Mouse (Mus musculus) urinary bladder, postnatal 4 days (tissue): ENCODE measurements around the gene Odf2.
A peak's percentile ranks its signal among the peaks of the same experiment; 100 is the strongest.

ENCODE experiments used
- DNase-seq, 2 experiments: peaks; one replicate each; pipeline ENCODE4 v3.0.0; 2021 to 2022; ENCODE audit warnings: low spot score in 2 of 2

Gene Odf2

DNA sequence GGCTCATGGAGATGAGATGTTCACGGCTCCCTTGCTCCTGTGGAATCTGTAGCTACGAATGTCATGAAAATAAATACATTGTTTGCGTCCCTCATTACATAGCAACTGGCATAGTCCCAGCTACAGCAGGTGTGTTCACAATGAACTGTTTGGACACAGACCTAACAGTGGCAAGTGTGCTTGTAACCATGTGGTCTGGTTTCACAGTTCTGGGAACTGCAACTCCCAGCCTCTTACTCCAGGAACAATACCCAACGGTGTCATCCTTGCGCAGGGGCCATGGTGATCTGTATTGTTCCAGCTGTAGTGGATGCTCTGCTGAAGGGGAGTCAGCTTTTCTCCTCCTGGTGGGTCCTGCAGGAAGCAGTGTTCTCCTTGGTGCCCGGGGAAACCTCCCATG is 42.2 kb downstream of the Odf2 start:
- DNase-seq = no peak

DNA sequence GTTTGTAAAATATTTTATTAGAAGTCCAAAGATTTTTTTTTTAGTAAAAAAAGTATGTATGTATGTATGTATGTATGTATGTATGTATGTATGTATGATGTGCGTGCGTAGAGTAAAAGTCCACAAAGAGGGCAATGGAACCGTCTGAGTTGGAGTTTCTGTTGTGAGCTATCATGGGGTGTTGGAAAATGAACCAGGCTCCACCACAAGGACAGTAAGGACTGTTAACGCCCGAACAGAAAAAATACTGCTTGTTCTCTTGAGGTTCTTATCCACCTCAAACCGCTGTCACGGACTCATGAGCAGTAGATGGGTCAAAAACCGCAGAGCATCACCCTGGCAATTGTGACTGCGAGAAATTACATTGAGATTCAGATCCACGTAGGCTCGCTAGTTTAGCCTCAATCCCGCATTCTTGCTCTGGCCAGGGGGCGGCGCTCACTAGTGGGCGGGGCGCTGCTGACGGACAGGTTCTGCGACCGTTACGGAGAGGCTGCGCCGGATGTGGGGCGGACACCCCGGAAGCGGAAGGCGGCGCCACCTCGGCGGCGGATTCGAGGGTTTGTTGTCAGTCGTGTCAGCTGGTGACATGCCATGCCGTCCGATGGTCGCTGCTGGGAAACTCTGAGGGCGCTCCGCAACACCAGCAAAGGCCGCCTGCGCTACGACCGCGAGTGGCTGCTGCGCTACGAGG is 46.0 kb downstream of the Odf2 start, which contains the start of gene Gle1:
Gene Gle1, plus strand, starts transcription at position 521 of the 694 bp plus-strand sequence.
- peak; percentile 95 to 98 for DNase-seq

DNA sequence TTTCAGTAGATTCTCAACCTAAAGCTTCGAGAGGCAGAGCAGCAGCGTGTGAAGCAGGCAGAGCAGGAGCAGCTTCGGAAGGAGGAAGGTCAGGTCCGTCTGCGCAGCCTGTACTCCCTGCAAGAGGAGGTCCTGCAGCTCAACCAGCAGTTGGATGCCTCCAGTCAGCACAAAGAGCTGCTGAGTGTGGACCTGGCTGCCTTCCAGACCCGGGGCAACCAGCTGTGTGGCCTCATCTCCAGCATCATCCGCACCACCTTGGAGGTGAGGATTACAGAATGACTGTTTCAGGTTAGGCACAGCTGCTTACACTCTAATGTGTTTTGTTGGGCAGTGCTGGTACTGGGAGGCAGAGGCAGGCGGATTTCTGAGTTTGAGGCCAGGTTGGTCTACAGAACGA is 51.1 kb downstream of the Odf2 start:
- no peak for DNase-seq

DNA sequence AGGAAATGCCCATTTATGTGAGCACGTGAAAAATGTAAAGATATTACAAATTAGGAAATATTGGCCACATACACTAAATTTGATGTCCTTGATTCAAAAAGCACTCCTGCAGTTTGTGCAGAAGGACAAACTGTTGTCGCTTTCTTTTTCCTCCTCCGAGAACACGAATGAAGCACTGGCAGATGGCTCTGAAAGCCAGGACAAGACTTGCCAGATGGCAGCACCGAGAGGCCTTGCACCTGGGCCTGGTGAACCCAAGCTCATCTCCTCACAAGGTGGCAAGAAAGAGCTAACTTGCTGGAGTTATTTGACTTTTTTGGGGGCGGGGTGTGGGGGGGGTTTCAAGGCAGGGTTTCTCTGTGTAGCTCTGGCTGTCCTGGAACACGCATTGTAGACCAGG is 51.8 kb downstream of the Odf2 start:
- no peak for DNase-seq

DNA sequence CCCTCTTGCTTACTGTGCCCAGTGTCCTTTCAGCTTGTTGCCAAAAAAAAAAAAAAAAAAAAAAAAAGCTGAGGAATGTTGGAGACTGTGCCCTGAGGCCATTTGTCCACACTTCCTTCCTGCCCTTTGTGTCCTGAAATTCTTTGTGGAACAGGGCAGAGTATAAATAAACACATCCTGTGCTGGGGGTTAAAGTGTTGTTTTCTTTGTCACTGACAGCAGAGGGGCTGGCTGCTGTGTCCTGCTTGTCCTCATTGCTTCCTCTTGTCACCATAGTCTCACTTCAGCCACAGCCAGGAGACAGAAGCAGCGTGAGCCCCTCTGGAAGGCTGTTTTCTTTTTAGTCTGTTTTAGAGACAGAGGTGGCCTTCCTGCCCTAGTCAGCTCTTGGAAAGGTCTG is 55.7 kb downstream of the Odf2 start:
- DNase-seq = no peak

DNA sequence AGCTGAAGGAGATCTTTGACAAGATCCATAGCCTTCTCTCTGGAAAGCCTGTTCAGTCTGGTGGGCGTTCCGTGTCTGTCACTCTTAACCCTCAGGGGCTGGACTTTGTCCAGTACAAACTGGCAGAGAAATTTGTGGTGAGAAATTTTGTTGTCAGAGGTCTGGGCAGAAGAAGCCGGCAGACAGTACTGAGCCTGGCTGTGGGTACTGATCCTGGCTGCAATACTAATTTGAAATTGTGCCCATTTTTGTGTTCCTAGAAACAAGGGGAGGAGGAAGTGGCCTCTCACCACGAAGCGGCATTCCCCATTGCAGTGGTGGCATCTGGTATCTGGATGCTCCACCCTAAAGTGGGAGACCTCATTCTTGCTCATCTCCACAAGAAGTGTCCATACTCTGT is 59.9 kb downstream of the Odf2 start:
- DNase-seq = no peak

DNA sequence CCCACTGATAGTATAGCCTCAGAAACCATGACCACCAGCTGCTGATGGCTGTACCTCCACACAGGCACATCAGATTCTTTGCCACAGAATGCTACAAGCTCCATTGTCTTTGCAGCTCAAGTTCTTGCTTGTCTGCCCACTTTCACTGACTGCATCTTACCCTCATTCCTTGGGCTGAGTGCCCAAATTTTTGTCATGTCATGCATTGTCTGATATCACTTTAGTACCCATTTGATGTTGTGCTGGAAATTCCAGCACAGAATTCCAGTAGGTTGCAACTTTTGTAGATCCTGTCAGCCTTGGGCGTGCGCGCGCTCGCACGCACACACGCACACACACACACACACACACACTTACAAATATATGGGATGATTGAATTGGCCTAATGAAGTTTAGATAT is 72.2 kb downstream of the Odf2 start:
- no peak for DNase-seq

DNA sequence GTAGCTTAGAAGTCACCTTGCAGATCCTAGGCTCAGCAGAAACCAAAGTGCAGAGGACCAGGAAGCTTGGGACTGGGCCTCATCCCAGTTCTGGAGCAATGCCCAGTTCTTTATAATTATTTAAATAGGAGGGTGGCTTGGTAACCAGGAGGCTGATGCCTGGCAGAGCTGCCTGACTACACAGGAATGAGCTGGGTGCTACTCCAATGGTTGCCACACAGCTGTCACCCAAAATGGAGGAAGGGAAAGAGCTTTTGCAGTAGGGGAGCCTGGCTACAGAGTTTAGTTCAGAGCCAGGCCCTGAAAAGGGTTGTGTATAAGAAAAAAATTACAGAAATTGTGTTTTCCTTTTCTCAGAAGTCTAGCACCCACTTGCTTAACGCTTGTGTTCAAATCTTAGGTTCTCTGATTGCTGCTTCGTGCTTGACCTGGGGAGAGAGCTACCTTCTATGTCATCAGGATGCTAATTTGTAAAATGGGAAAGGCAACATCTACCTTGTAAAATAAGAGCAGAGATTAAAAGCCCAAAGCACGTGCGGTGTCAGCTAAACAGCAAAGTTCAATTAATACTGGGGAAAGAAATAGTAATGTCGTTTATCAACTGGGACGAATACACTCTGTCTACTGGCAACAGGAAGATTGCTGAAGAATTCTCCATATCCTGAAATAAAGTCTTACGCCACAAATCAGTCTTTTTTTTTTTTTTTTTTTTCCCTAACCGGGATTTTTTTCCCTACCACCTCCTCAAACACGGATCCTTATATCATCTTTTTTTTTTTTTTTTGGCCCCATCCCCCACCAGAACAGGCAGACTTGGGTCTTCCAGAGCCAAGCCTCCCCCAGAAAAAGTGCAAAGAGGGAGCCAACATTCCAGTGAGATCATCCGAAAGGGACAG is 75.6 kb downstream of the Odf2 start:
- DNase-seq = peak in 1 of 2 experiments; percentile 33

DNA sequence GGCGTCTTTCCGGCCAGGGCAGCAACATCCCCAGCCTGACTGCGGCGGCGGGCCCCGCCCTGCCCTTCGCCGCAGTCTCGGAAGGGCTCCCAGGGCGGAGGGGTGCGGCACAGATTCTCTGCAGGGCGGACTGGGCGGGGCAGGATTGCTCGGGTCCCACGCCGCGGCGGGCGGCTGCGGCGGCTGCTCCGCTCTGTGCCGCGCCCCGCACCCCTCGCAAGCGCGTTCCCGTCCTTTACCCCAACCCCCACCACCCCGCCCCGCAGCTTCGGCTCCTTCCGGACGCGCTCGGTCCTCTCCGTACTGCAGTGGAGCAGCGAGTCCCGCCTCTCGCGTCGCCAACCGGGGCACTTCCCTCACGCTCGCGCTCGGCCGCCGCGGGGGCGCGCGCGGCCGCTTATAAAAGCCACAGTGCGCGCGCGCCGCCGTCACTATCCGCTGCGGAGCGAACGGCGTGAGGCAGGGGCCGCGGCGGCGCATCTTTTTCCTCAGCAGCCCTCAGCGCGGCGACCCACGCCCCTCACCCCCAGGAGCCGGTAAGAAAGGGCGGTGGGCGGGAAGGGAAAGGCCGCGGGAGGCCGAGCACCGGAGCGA is 76.3 kb downstream of the Odf2 start, which contains the start of gene Sptan1:
Gene Sptan1, plus strand, starts transcription at position 311 of the 594 bp plus-strand sequence.
- peak; percentile 96 to 98 for DNase-seq

DNA sequence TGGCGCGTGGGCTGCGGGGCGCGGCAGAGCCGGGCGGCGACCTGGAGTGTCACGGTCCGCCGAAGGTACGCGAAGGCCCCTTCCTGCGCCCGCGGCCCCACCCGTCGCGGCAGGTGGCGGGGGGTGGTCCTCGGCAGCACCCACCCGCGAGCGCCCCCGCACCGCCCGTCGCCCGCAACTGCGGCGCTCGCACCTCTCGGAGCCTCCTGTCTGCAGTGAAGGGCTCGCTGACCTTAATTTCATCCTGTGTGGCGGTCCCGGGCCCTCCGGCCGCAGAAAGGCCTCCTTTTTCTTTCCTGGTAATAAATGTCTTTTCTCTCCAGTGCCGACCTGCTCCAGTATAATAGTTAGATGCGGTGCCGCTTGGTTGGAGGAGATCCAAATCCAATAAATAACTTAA is 76.9 kb downstream of the Odf2 start:
- DNase-seq = peak; percentile 37 to 59

DNA sequence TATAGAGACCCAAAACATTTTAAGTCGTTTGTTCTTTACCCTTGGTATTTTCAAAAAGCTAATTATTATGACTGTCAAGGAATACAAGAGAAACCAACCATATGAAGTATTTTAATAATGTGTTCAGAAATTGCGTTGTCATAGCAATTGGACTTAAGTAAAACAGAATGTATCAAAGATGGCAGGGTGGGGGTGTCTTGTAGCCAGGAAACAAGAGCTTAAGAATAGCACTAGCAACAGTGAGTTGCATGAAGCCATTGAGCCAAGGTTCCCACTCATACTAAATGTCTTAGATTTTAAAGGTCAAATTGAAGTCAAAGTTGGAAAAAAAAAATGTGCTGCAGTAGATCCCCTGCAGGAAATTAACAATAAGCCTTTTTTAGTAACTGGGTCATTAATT is 77.8 kb downstream of the Odf2 start:
- DNase-seq = no peak

DNA sequence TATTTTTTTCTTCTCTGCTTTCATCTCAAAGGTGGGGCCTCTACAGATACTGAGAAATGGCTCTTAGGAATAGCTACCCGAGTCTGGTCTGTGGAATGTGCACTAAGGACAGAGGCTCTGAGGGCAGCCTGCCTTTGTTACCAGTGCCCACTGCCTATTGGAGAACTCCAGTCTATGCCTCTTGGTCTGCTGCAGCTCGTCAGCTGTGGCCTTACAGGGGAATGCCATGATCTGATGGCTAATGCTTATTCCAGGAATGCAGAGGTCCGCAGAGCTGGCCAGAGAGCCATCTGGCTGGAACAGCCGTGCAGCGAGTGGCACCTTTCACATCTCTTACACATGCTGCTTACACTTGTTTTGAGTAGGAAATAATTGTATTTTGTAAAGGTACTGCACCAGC is 78.7 kb downstream of the Odf2 start:
- no peak for DNase-seq

DNA sequence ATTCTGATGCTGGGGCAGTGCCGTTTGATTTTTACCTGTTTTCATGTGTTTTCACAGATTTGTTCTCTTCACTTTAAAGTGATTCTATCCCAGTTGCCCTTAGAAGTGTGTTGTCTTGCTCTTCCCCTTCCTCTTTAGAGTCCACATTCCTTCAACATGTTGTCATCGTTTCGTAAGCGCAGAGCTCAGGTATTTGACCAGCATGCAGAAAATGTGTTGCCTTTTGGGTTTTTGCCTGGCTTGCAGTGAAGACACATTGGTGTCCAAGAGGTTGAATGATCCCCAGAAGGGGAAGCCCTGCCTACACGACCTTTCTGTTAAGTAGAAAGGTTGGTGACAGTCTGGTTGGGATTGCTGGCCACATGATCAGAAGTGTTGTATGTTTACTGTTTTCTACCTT is 79.6 kb downstream of the Odf2 start:
- no peak for DNase-seq

DNA sequence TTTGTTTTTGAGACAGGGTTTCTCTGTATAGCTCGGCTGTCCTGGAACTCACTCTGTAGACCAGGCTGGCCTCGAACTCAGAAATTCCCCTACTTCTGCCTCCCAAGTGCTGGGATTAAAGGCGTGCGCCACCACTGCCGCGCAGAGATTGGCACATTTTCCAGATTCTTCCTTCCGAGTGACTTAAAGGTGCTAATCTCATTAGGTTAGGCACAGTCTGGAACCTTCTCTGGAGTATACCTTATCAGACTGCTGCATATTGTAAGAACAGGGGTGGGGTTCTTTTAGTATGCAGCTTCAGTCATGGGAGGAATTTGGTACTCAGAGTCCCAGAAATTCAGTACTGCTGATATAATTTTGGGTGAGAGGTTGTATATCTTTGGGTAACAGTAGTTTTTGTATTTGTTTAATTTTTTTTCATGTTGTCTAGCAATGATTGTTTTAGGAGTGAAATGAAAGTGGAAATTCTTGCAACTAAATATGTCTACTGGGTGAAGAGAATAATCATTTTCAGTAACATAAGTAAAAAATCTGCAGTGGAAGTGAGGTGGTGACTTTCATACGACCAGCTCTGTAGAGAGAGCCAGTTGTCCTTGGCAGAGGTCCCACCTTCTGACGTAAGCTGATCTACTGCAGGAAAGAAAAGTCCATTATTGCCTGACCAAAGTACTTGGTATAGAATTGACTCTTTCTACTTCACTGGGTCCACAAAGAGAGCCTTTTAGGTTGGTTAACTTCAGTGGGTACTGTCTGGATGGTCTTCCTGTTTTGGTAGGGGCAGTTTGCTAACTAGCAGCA is 83.0 kb downstream of the Odf2 start:
- DNase-seq = peak; percentile 25 to 62

DNA sequence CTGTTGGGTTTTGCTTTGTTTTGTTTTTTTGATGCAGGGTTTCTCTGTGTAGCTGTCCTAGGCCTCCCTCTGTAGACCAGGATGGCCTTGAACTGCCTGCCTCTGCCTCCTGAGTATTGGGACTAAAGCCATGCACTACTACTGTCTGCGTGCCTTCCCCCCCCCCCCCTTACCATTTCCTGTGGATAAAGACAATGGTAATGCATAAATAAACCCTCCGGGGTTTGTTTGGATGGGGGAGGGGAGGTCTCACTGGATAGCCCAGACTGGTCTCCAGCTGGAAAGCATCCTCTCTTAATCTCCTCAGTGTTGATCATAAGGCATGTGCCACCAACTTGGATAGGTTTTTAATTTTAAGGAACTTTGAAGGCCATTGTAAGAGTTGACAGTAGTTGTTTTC is 84.5 kb downstream of the Odf2 start:
- no peak for DNase-seq

DNA sequence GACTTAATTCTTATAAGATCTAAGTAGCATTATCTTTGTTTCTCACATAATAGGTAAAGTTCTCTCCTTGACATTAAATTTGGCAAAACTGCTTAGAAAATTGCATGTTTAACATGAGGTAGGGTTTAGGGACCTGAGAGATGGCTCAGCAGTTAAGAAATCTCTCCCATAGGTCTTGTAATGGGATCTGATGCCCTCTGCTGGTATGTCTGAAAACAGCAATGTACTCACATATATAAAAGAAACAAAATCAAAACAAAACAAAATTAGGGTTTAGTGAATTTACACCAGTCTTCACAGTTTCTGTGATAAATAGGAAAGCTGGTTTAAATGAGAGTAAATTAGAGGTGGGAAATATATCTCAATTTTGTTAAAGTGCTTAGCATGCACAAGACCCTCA is 88.3 kb downstream of the Odf2 start:
- DNase-seq = no peak

DNA sequence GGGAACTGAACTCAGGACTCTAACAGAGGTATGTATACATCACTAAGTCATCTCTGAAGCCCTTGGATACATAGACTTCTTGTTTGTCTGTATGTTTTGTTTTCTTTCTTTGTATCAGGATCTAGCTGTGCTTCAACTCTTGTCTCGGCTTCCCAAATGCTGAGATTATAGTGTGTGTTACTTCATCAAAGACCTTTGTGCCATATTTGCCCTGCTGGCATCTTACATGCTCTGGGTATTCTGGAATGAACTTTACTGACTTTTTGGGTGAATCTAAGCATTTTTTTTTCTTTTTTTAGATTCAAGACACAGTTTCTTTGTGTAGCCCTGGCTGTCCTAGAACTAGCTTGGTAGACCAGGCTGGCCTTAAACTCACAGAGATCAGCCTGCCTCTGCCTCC is 91.6 kb downstream of the Odf2 start:
- DNase-seq = no peak
